Mouse (Mus musculus) E14TG2a.4 (cell line): Measurements from ENCODE around the gene Stx11.

Experiments used
- H3K27me3 ChIP-seq: 2 replicates; pipeline ENCODE4 v1.6.1; 2014; ENCODE audit warnings: low read length, control low read depth; ENCODE audit not compliant: insufficient read depth
- H3K36me3 ChIP-seq: 2 replicates; pipeline ENCODE4 v1.6.1; 2014; ENCODE audit warnings: low read length, control low read depth; ENCODE audit not compliant: insufficient read depth
- H3K4me1 ChIP-seq: replicated peaks from 2 replicates; pipeline ENCODE4 v1.6.1; 2014; ENCODE audit warnings: low read depth, low read length, control low read depth
- H3K4me3 ChIP-seq: replicated peaks from 2 replicates; pipeline ENCODE4 v1.5.1; 2014; ENCODE audit warnings: mild to moderate bottlenecking, low read length
- H3K9me3 ChIP-seq: 2 replicates; pipeline ENCODE4 v1.6.1; 2014; ENCODE audit warnings: low read length, control low read depth
- CTCF ChIP-seq: conservative IDR thresholded peaks from 2 replicates; pipeline ENCODE4 v1.5.1; 2014; ENCODE audit warnings: low read length
- NANOG ChIP-seq: IDR thresholded peaks from 2 replicates; pipeline ENCODE4 v1.6.1; 2014; ENCODE audit warnings: borderline replicate concordance, low read length, mixed read lengths
- POU5F1 ChIP-seq: IDR thresholded peaks from 2 replicates; pipeline ENCODE4 v1.6.1; 2014; ENCODE audit warnings: low read length, borderline replicate concordance

Stx11 gene

GRCm38 (mm10) chr10:12986943-12987342 is 22.8 kb upstream of the Stx11 start:
- no peak for TF ChIP-seq CTCF
- no peak for TF ChIP-seq POU5F1
- TF ChIP-seq NANOG: no peak
- Histone ChIP-seq H3K36me3 (no peaks in the 10 kb centered on the region), H3K9me3 (no peaks in the 10 kb centered on the region), H3K4me3 (no peak overlapping the region), H3K4me1 (peaks cover 19% of the 10 kb centered on the region), H3K27me3 (0 out of 2 replicates have a peak, but pooled peaks cover 4% of the 10 kb centered on the region)

GRCm38 (mm10) chr10:12986485-12986884 is 22.4 kb upstream of the Stx11 start:
- Histone ChIP-seq H3K4me3 (no peak overlapping the region), H3K27me3 (0 out of 2 replicates have a peak, but pooled peaks cover 4% of the 10 kb centered on the region), H3K36me3 (no peaks in the 10 kb centered on the region), H3K9me3 (no peaks in the 10 kb centered on the region), H3K4me1 (peaks cover 15% of the 10 kb centered on the region)
- no peak for TF ChIP-seq CTCF
- no peak for TF ChIP-seq POU5F1
- TF ChIP-seq NANOG: no peak

GRCm38 (mm10) chr10:12985028-12985427 is 20.9 kb upstream of the Stx11 start:
- Histone ChIP-seq H3K27me3 (0 out of 2 replicates have a peak, but pooled peaks cover 4% of the 10 kb centered on the region), H3K36me3 (no peaks in the 10 kb centered on the region), H3K4me1 (peaks cover 11% of the 10 kb centered on the region), H3K4me3 (no peak overlapping the region), H3K9me3 (no peaks in the 10 kb centered on the region)
- TF ChIP-seq CTCF (no peak), NANOG (no peak), POU5F1 (no peak)

- Histone ChIP-seq H3K27me3 (no peaks in the 10 kb centered on the region), H3K4me3 (no peak overlapping the region), H3K36me3 (no peaks in the 10 kb centered on the region), H3K4me1 (peaks cover 9% of the 10 kb centered on the region), H3K9me3 (no peaks in the 10 kb centered on the region)
- no peak for TF ChIP-seq POU5F1
- TF ChIP-seq NANOG: no peak
- TF ChIP-seq CTCF: no peak
Measured at GRCm38 (mm10) chr10:12983516-12983915, 19.4 kb upstream of the Stx11 start.

- Histone ChIP-seq H3K9me3 (no peaks in the 10 kb centered on the region), H3K36me3 (no peaks in the 10 kb centered on the region), H3K4me1 (no peaks in the 10 kb centered on the region), H3K4me3 (no peak overlapping the region), H3K27me3 (no peaks in the 10 kb centered on the region)
- TF ChIP-seq NANOG (no peak), POU5F1 (no peak), CTCF (no peak)
Measured at GRCm38 (mm10) chr10:12981071-12981470, 17.0 kb upstream of the Stx11 start.

- TF ChIP-seq NANOG (no peak), CTCF (no peak), POU5F1 (no peak)
- no peaks in the 10 kb centered on the region for H3K27me3 ChIP-seq
Measured at GRCm38 (mm10) chr10:12977787-12978212, 13.7 kb upstream of the Stx11 start.

GRCm38 (mm10) chr10:12976552-12976951 is 12.5 kb upstream of the Stx11 start:
- no peak overlapping the region for H3K4me3 ChIP-seq
- no peaks in the 10 kb centered on the region for H3K27me3 ChIP-seq
- H3K9me3 ChIP-seq: no peaks in the 10 kb centered on the region
- H3K4me1 ChIP-seq: no peaks in the 10 kb centered on the region
- H3K36me3 ChIP-seq: no peaks in the 10 kb centered on the region
- no peak for TF ChIP-seq NANOG
- TF ChIP-seq POU5F1: no peak
- TF ChIP-seq CTCF: no peak

More at GRCm38 (mm10) chr10:12977787-12978212, 13.7 kb upstream of the Stx11 start:
- Histone ChIP-seq H3K36me3 (no peaks in the 10 kb centered on the region), H3K9me3 (no peaks in the 10 kb centered on the region), H3K4me3 (no peak overlapping the region), H3K4me1 (no peaks in the 10 kb centered on the region)

GRCm38 (mm10) chr10:12975957-12976356 is 11.9 kb upstream of the Stx11 start:
- Histone ChIP-seq H3K4me3 (no peak overlapping the region), H3K4me1 (no peaks in the 10 kb centered on the region), H3K9me3 (0 out of 2 replicates have a peak, but pooled peaks cover 4% of the 10 kb centered on the region), H3K27me3 (no peaks in the 10 kb centered on the region), H3K36me3 (no peaks in the 10 kb centered on the region)
- TF ChIP-seq NANOG (no peak), CTCF (no peak), POU5F1 (no peak)

- no peaks in the 10 kb centered on the region for H3K27me3 ChIP-seq
- no peaks in the 10 kb centered on the region for H3K36me3 ChIP-seq
- no peaks in the 10 kb centered on the region for H3K4me1 ChIP-seq
- H3K4me3 ChIP-seq: no peak overlapping the region
- TF ChIP-seq CTCF (no peak), NANOG (no peak), POU5F1 (no peak)
- H3K9me3 ChIP-seq: 0 out of 2 replicates have a peak, but pooled peaks cover 4% of the 10 kb centered on the region
Measured at GRCm38 (mm10) chr10:12975461-12975860, 11.4 kb upstream of the Stx11 start.
